Mouse (Mus musculus) adrenal gland, postnatal 14 days (tissue): ENCODE data around the gene Hivep1. TPM values are rescaled to one million over a fixed set of nuclear protein-coding genes. Genes with fewer than 3 reads are reported as not detected.
A peak's percentile ranks its signal among the peaks of the same experiment; 100 is the strongest.

Source experiments
- DNase-seq: peaks from one replicate; pipeline ENCODE4 v3.0.0; 2021; ENCODE audit warnings: mixed read lengths
- total RNA-seq: library from RNA; stranded (reverse); gene quantifications from 2 replicates; pipeline ENCODE4 v1.2.3, GENCODE M21; 2021

The Hivep1 gene
- total RNA-seq, 1 experiment from 2014 or later, result 29.1 TPM

GRCm38 (mm10) chr13:42075546-42075945 lies 23.7 kb downstream of the Hivep1 start:
- no peak for DNase-seq

GRCm38 (mm10) chr13:42076751-42077302 lies 25.0 kb downstream of the Hivep1 start:
- DNase-seq, result no peak

- no peak for DNase-seq
Observed at GRCm38 (mm10) chr13:42077629-42078028, 25.8 kb downstream of the Hivep1 start.

GRCm38 (mm10) chr13:42080131-42080916 lies 28.5 kb downstream of the Hivep1 start:
- DNase-seq, result no peak

- DNase-seq, result no peak
Observed at GRCm38 (mm10) chr13:42088339-42088738, 36.5 kb downstream of the Hivep1 start.

- no peak for DNase-seq
Observed at GRCm38 (mm10) chr13:42089025-42089424, 37.2 kb downstream of the Hivep1 start.

- no peak for DNase-seq
Observed at GRCm38 (mm10) chr13:42090751-42091150, 38.9 kb downstream of the Hivep1 start.

- no peak for DNase-seq
Observed at GRCm38 (mm10) chr13:42092392-42093139, 40.7 kb downstream of the Hivep1 start.

GRCm38 (mm10) chr13:42093268-42094042 lies 41.6 kb downstream of the Hivep1 start:
- no peak for DNase-seq

- DNase-seq, result no peak
Observed at GRCm38 (mm10) chr13:42095826-42096515, 44.1 kb downstream of the Hivep1 start.

- DNase-seq, result no peak
Observed at GRCm38 (mm10) chr13:42097109-42097508, 45.3 kb downstream of the Hivep1 start.

GRCm38 (mm10) chr13:42098522-42098921 lies 46.7 kb downstream of the Hivep1 start:
- DNase-seq, result no peak

- DNase-seq, result no peak
Observed at GRCm38 (mm10) chr13:42099523-42099922, 47.7 kb downstream of the Hivep1 start.

- peak; percentile 37 for DNase-seq
Observed at GRCm38 (mm10) chr13:42101440-42102190, 49.8 kb downstream of the Hivep1 start.

- peak; percentile 84 for DNase-seq
Observed at GRCm38 (mm10) chr13:42102980-42103379, 51.2 kb downstream of the Hivep1 start.

GRCm38 (mm10) chr13:42103486-42104166 lies 51.8 kb downstream of the Hivep1 start:
- no peak for DNase-seq

- DNase-seq, result no peak
Observed at GRCm38 (mm10) chr13:42104371-42104770, 52.5 kb downstream of the Hivep1 start.

GRCm38 (mm10) chr13:42108483-42109215 lies 56.8 kb downstream of the Hivep1 start:
- no peak for DNase-seq

- no peak for DNase-seq
Observed at GRCm38 (mm10) chr13:42110416-42110815, 58.6 kb downstream of the Hivep1 start.

GRCm38 (mm10) chr13:42112071-42112470 lies 60.2 kb downstream of the Hivep1 start:
- no peak for DNase-seq
